Mouse (Mus musculus) layer of hippocampus, adult 2 months (tissue): ENCODE results near the gene Epha10. TPM values are rescaled to one million over a fixed set of nuclear protein-coding genes. Genes with fewer than 3 reads are reported as not detected.
A peak's percentile ranks its signal among the peaks of the same experiment; 100 is the strongest.

Experiments
- DNase-seq, 2 experiments: peaks; one replicate each; pipeline ENCODE4 v3.0.0; 2022; ENCODE audit warnings: low spot score in 2 of 2
- H3K27ac ChIP-seq: fragments of 200-600 bp; 2 replicates; pipeline ENCODE4 v1.8.1; 2022
- H3K4me3 ChIP-seq: fragments of 200-600 bp; 2 replicates; pipeline ENCODE4 v1.8.1; 2022; ENCODE audit warnings: mild to moderate bottlenecking
- CTCF ChIP-seq: fragments of 200-600 bp; conservative IDR thresholded peaks from 2 replicates; pipeline ENCODE4 v1.8.1; 2022; ENCODE audit warnings: antibody characterized with exemption, mild to moderate bottlenecking, moderate library complexity
- long read RNA-seq, 2 experiments: library from polyadenylated mRNA; stranded (forward); transcript quantifications; one replicate each; pipeline ENCODE4 v2.0.0; 2021; ENCODE audit warnings: borderline mapping rate in 2 of 2
- total RNA-seq, 2 experiments: library from RNA; stranded (reverse); gene quantifications; 2 replicates each; pipeline ENCODE4 v1.2.3; 2021

Gene Epha10
- 10 to 100 TPM; 42.5 to 51.3 TPM for total RNA-seq
- long read RNA-seq, experiment 1, partial matches to known transcripts: 17 of 43 reads
- long read RNA-seq, experiment 1, other reads (novel, unspliced or antisense): 25 of 43 reads
- long read RNA-seq, experiment 2, partial matches to known transcripts: 23 of 40 reads
- long read RNA-seq, experiment 2, other reads (novel, unspliced or antisense): 17 of 40 reads

DNA sequence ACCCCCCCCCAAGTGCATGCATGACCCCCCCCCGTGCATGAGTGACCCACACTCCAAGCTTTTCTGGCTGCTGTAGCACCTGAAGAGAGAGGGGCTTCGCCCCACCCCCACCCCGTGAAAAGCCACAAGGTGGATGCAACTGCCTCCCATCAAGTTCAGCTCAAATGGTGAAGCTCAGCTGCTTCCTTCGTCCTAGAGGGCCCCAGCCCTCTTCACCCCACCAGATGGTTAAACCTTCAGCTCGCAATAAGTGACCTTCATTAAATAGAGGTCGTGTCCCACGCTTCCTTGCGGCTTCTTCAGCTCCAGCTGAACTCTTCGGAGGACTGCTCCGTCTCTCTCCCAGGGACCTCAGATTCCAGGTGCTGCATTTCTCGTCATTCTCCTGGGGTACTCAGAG is at the start of gene Epha10:
TSS of gene Epha10 (plus strand) at position 301 of the 400 bp plus-strand sequence.
- no peak for TF ChIP-seq CTCF
- peak within 1 kb of the TSS; percentile 72 for H3K4me3 ChIP-seq
- no peak for DNase-seq
- H3K27ac ChIP-seq: peak within 1 kb of the TSS; percentile 58; the same call in 1 of the 2 replicates

DNA sequence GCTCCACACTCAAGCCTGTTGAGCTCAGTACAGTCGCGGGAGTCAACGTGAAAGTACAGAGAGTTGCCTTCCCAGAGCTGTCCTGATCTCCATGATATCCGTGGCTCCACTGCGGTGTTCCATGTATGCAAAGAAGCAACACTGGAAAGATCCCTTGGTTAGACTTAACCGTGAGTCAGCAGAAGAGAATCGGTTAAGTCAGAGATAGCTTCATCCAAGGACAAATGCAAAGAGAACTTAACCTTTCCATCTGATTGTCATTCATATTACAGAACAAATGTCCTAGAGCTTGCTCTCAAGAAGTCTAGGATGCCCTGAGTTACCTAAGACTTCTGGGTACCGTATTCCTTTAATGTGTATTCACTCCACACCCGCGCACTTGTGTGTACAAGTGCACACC is 47.9 kb upstream of the Epha10 start:
- no peak overlapping the region for H3K27ac ChIP-seq
- DNase-seq: no peak
- H3K4me3 ChIP-seq: no peak overlapping the region
- TF ChIP-seq CTCF: no peak

- Histone ChIP-seq H3K4me3 (no peak overlapping the region), H3K27ac (no peak overlapping the region)
- no peak for TF ChIP-seq CTCF
- no peak for DNase-seq
Measured at GRCm38 (mm10) chr4:124838035-124838700, 42.5 kb upstream of the Epha10 start.

- peak; percentile 55 for TF ChIP-seq CTCF
- DNase-seq: no peak
Measured at GRCm38 (mm10) chr4:124840998-124841397, 39.7 kb upstream of the Epha10 start.

DNA sequence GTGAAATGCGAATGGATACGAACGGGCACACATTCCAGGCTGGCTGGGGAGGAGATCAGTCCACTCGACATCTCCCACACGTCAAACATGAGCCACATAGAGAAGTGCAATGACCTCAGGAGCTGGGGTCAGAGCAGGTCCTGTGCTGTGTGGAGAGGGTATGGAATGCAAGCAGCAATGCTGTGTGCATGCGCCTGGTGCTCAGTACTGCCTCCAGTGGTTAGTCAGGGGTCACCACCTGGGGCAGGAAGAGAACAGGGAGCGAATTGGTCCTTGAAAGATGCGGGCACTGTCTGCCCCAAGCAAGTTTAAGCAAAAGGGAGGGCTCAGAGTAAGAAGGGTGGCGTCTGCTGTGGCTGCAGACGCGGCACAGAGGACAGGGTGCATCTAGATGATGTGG is 37.2 kb upstream of the Epha10 start:
- TF ChIP-seq CTCF: peak; percentile 83
- H3K4me3 ChIP-seq: no peak overlapping the region
- peak overlapping the region; percentile 48; the same call in 1 of the 2 replicates for H3K27ac ChIP-seq
- DNase-seq: no peak

More at GRCm38 (mm10) chr4:124840998-124841397, 39.7 kb upstream of the Epha10 start:
- Histone ChIP-seq H3K4me3 (no peak overlapping the region), H3K27ac (no peak overlapping the region)

GRCm38 (mm10) chr4:124847573-124847972 is 33.1 kb upstream of the Epha10 start:
- Histone ChIP-seq H3K27ac (peak overlapping the region; percentile 64; the same call in 1 of the 2 replicates), H3K4me3 (no peak overlapping the region)
- peak; percentile 99 for TF ChIP-seq CTCF
- peak; percentile 74 to 91 for DNase-seq

- Histone ChIP-seq H3K4me3 (peak overlapping the region; percentile 65), H3K27ac (peak overlapping the region; percentile 100)
- DNase-seq: peak; percentile 59 to 78
- no peak for TF ChIP-seq CTCF
Measured at GRCm38 (mm10) chr4:124849631-124850260, 31.0 kb upstream of the Epha10 start.

- TF ChIP-seq CTCF: peak; percentile 49
- H3K27ac ChIP-seq: peak within 1 kb of the TSS; percentile 100
- H3K4me3 ChIP-seq: peak within 1 kb of the TSS; percentile 65
- DNase-seq: peak; percentile 93 to 94
Measured at GRCm38 (mm10) chr4:124850261-124850913, 30.3 kb upstream of the Epha10 start, which contains the start of gene Yrdc. Gene Yrdc (plus strand): TSS chr4:124850679.

- Histone ChIP-seq H3K27ac (peak within 1 kb of the TSS; percentile 100), H3K4me3 (peak within 1 kb of the TSS; percentile 65)
- peak; percentile 65 to 71 for DNase-seq
- no peak for TF ChIP-seq CTCF
Measured at GRCm38 (mm10) chr4:124850933-124851658, 29.6 kb upstream of the Epha10 start, which contains the start of gene 1110065P20Rik. Gene 1110065P20Rik (minus strand): TSS chr4:124851196.

DNA sequence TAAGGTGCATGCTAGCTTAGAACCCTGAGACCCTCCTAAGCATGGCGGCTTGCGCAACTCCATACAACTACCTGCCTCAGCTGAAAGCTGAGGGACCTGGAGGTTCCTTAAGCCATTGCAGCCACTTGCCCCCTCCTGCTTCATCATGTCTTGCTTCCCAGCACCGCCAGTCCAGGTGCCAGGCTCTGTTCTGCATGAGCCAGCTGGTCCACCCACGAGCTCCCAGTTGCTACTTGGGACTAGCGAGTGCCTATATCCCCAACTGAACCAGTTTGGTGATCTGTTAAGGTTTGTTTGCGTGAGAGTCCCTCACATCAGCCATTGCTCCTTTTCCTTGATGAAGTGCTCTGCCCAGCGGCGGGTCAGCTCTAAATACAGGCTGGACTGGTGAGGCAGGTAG is 24.4 kb upstream of the Epha10 start:
- no peak for TF ChIP-seq CTCF
- Histone ChIP-seq H3K4me3 (no peak overlapping the region), H3K27ac (peak overlapping the region; percentile 65)
- peak in 1 of 2 experiments; percentile 60 for DNase-seq

GRCm38 (mm10) chr4:124858370-124858769 is 22.3 kb upstream of the Epha10 start:
- no peak overlapping the region for H3K27ac ChIP-seq
- no peak for TF ChIP-seq CTCF
- no peak overlapping the region for H3K4me3 ChIP-seq
- DNase-seq: no peak

GRCm38 (mm10) chr4:124860446-124860845 is 20.3 kb upstream of the Epha10 start:
- no peak for DNase-seq
- Histone ChIP-seq H3K27ac (no peak overlapping the region), H3K4me3 (peak overlapping the region; percentile 77)
- TF ChIP-seq CTCF: no peak
